Mouse (Mus musculus): Measurements from ENCODE around the gene Atp9a. TPM values are rescaled to one million over a fixed set of nuclear protein-coding genes. Genes with fewer than 3 reads are reported as not detected.
A peak's percentile ranks its signal among the peaks of the same experiment; 100 is the strongest.

The Atp9a gene
- total RNA-seq, 1 experiment, result 41.5 TPM

GRCm38 (mm10) chr2:168728045-168728444 is 14.2 kb downstream of the Atp9a start:
- H3K4me3 ChIP-seq (ENCODE audit: insufficient read depth in 1 of 2, low read depth in 1 of 2, low read length in 2 of 2, poor library complexity in 1 of 2, severe bottlenecking in 1 of 2), result no peak overlapping the region
- no peak for TF ChIP-seq ZC3H11A (IDR thresholded peaks at IDR 0.05; ENCODE audit: borderline replicate concordance, low read depth, low read length)
- no peak for TF ChIP-seq HCFC1 (IDR thresholded peaks at IDR 0.05; ENCODE audit: borderline replicate concordance, insufficient read depth, low read length)
- no peak for TF ChIP-seq MAFK (IDR thresholded peaks at IDR 0.05; ENCODE audit: insufficient read depth, low read depth, low read length)
- no peak for TF ChIP-seq CHD2 (IDR thresholded peaks at IDR 0.05; ENCODE audit: low read depth, low read length)
- TF ChIP-seq ZNF384 (IDR thresholded peaks at IDR 0.05; ENCODE audit: low read depth, low read length), result no peak
- no peak overlapping the region for H3K9ac ChIP-seq (ENCODE audit: insufficient read depth, low read depth, low read length, poor library complexity, severe bottlenecking)
- DNase-seq (ENCODE audit: low read depth, low spot score), result no peak
- peaks cover 0 to 6% of the 10 kb centered on the region in 2 experiments; a peak in 1 of 4 replicates for H3K4me1 ChIP-seq (ENCODE audit: control insufficient read depth in 2 of 2, insufficient read depth in 2 of 2, low read length in 2 of 2, poor library complexity in 1 of 2)
- in situ Hi-C loops (cut with MboI; ENCODE audit: low sequenced_read_pairs in 2 of 2, unreplicated experiment in 2 of 2), result no loop called here
- H3K36me3 ChIP-seq (ENCODE audit: control insufficient read depth, insufficient read depth, low read length, poor library complexity, severe bottlenecking), result no peaks in the 10 kb centered on the region
- H3K9me3 ChIP-seq (ENCODE audit: control insufficient read depth, insufficient read depth, low read depth, low read length), result no peaks in the 10 kb centered on the region
- no peak overlapping the region for H3K27ac ChIP-seq (ENCODE audit: insufficient read depth, low read depth, low read length, poor library complexity, severe bottlenecking)

DNA sequence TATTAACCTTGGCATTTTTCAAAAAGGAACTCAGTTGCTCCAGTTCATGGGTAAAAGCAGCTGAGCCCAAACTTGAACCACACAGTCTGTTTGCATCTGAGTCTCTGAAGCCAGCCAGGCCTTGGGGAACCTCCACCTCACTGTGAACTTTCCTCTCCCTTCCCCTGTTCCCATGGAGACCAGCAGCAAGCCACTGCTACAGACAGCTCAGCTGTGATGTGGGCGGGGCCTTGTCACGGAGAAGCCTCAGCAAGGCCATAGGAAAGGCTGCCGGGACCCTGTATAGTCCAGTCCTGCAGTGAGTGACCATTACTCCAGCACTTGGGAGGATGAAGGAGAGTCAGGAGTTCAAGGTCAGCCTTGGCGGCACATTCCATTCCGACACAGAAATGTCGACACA is 16.2 kb downstream of the Atp9a start:
- H3K4me1 ChIP-seq (ENCODE audit: control insufficient read depth in 2 of 2, insufficient read depth in 2 of 2, low read length in 2 of 2, poor library complexity in 1 of 2), result peaks cover 0 to 5% of the 10 kb centered on the region in 2 experiments; a peak in 2 of 4 replicates
- no peaks in the 10 kb centered on the region for H3K36me3 ChIP-seq (ENCODE audit: control insufficient read depth, insufficient read depth, low read length, poor library complexity, severe bottlenecking)
- H3K9ac ChIP-seq (ENCODE audit: insufficient read depth, low read depth, low read length, poor library complexity, severe bottlenecking), result no peak overlapping the region
- no peak for DNase-seq (ENCODE audit: low read depth, low spot score)
- in situ Hi-C loops (cut with MboI; ENCODE audit: low sequenced_read_pairs in 2 of 2, unreplicated experiment in 2 of 2), result no loop called here
- no peak overlapping the region for H3K4me3 ChIP-seq (ENCODE audit: insufficient read depth in 1 of 2, low read depth in 1 of 2, low read length in 2 of 2, poor library complexity in 1 of 2, severe bottlenecking in 1 of 2)
- no peak overlapping the region for H3K27ac ChIP-seq (ENCODE audit: insufficient read depth, low read depth, low read length, poor library complexity, severe bottlenecking)
- no peaks in the 10 kb centered on the region for H3K9me3 ChIP-seq (ENCODE audit: control insufficient read depth, insufficient read depth, low read depth, low read length)
- TF ChIP-seq ZNF384 (IDR thresholded peaks at IDR 0.05; ENCODE audit: low read depth, low read length) (no peak), CHD2 (IDR thresholded peaks at IDR 0.05; ENCODE audit: low read depth, low read length) (no peak), ZC3H11A (IDR thresholded peaks at IDR 0.05; ENCODE audit: borderline replicate concordance, low read depth, low read length) (no peak), HCFC1 (IDR thresholded peaks at IDR 0.05; ENCODE audit: borderline replicate concordance, insufficient read depth, low read length) (no peak)

GRCm38 (mm10) chr2:168721313-168721712 is 20.9 kb downstream of the Atp9a start:
- in situ Hi-C loops (cut with MboI; ENCODE audit: low sequenced_read_pairs in 2 of 2, unreplicated experiment in 2 of 2), result no loop called here
- TF ChIP-seq ZC3H11A (IDR thresholded peaks at IDR 0.05; ENCODE audit: borderline replicate concordance, low read depth, low read length) (no peak), ZNF384 (IDR thresholded peaks at IDR 0.05; ENCODE audit: low read depth, low read length) (no peak), CHD2 (IDR thresholded peaks at IDR 0.05; ENCODE audit: low read depth, low read length) (no peak), MAFK (IDR thresholded peaks at IDR 0.05; ENCODE audit: insufficient read depth, low read depth, low read length) (no peak), HCFC1 (IDR thresholded peaks at IDR 0.05; ENCODE audit: borderline replicate concordance, insufficient read depth, low read length) (no peak)
- no peaks in the 10 kb centered on the region for H3K36me3 ChIP-seq (ENCODE audit: control insufficient read depth, insufficient read depth, low read length, poor library complexity, severe bottlenecking)
- 0 out of 2 replicates have a peak overlapping the region, but pooled peaks have one; percentile 55 for H3K9ac ChIP-seq (ENCODE audit: insufficient read depth, low read depth, low read length, poor library complexity, severe bottlenecking)
- no peak overlapping the region for H3K4me3 ChIP-seq (ENCODE audit: insufficient read depth in 1 of 2, low read depth in 1 of 2, low read length in 2 of 2, poor library complexity in 1 of 2, severe bottlenecking in 1 of 2)
- no peak for DNase-seq (ENCODE audit: low read depth, low spot score)
- H3K27ac ChIP-seq (ENCODE audit: insufficient read depth, low read depth, low read length, poor library complexity, severe bottlenecking), result no peak overlapping the region
- no peaks in the 10 kb centered on the region for H3K9me3 ChIP-seq (ENCODE audit: control insufficient read depth, insufficient read depth, low read depth, low read length)
- H3K4me1 ChIP-seq (ENCODE audit: control insufficient read depth in 2 of 2, insufficient read depth in 2 of 2, low read length in 2 of 2, poor library complexity in 1 of 2), result peaks cover 0 to 12% of the 10 kb centered on the region in 2 experiments; a peak in 2 of 4 replicates

DNA sequence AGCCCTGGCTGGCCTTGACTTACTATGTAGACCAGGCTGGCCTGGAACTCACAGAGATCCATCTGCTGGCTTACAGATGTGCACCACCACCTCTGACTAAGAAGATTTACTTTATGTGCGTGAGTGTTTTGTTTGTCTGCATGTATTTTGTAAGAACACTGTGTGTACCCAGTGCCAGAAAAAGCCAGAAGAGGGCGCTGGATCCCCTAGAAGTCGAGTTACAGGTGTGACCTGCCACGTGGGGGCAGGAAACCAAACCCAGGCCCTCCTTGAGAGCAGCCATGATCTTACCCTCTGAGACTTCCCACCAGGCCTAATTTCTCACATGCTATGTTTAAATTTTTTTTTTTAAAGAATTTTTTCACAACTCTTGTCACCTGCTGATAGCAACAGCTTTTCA is 22.5 kb downstream of the Atp9a start:
- TF ChIP-seq CHD2 (IDR thresholded peaks at IDR 0.05; ENCODE audit: low read depth, low read length), result no peak
- TF ChIP-seq ZNF384 (IDR thresholded peaks at IDR 0.05; ENCODE audit: low read depth, low read length), result no peak
- no peak for TF ChIP-seq ZC3H11A (IDR thresholded peaks at IDR 0.05; ENCODE audit: borderline replicate concordance, low read depth, low read length)
- TF ChIP-seq MAFK (IDR thresholded peaks at IDR 0.05; ENCODE audit: insufficient read depth, low read depth, low read length), result no peak
- TF ChIP-seq HCFC1 (IDR thresholded peaks at IDR 0.05; ENCODE audit: borderline replicate concordance, insufficient read depth, low read length), result no peak
- Histone ChIP-seq H3K9me3 (ENCODE audit: control insufficient read depth, insufficient read depth, low read depth, low read length) (no peaks in the 10 kb centered on the region), H3K27ac (ENCODE audit: insufficient read depth, low read depth, low read length, poor library complexity, severe bottlenecking) (no peak overlapping the region), H3K4me3 (ENCODE audit: insufficient read depth in 1 of 2, low read depth in 1 of 2, low read length in 2 of 2, poor library complexity in 1 of 2, severe bottlenecking in 1 of 2) (no peak overlapping the region), H3K9ac (ENCODE audit: insufficient read depth, low read depth, low read length, poor library complexity, severe bottlenecking) (no peak overlapping the region), H3K4me1 (ENCODE audit: control insufficient read depth in 2 of 2, insufficient read depth in 2 of 2, low read length in 2 of 2, poor library complexity in 1 of 2) (peaks cover 0 to 12% of the 10 kb centered on the region in 2 experiments; a peak in 2 of 4 replicates), H3K36me3 (ENCODE audit: control insufficient read depth, insufficient read depth, low read length, poor library complexity, severe bottlenecking) (no peaks in the 10 kb centered on the region)
- DNase-seq (ENCODE audit: low read depth, low spot score), result peak; percentile 59
- in situ Hi-C loops (cut with MboI; ENCODE audit: low sequenced_read_pairs in 2 of 2, unreplicated experiment in 2 of 2), result no loop called here

DNA sequence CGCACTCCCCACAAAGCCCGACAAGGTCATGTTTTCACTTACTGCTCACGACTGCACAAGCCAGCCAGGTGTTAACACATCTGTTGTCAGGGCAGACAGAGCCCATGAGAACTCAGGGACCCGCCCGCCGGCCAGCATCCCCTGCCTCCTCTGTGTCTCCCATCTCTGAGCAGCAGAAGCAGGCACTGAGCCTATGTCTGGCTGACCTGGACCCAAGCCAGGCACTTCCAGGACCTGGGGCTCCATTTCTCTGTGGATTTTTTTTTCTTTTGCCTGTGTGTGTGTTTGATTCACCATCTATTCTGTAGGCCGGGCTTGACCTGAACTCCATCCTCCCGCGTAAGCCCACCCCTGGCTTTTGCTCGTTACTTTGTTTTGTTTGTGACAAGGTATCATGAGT is 23.5 kb downstream of the Atp9a start:
- H3K4me1 ChIP-seq (ENCODE audit: control insufficient read depth in 2 of 2, insufficient read depth in 2 of 2, low read length in 2 of 2, poor library complexity in 1 of 2), result peaks cover 0 to 12% of the 10 kb centered on the region in 2 experiments; a peak in 2 of 4 replicates
- H3K27ac ChIP-seq (ENCODE audit: insufficient read depth, low read depth, low read length, poor library complexity, severe bottlenecking), result no peak overlapping the region
- H3K36me3 ChIP-seq (ENCODE audit: control insufficient read depth, insufficient read depth, low read length, poor library complexity, severe bottlenecking), result no peaks in the 10 kb centered on the region
- H3K9ac ChIP-seq (ENCODE audit: insufficient read depth, low read depth, low read length, poor library complexity, severe bottlenecking), result no peak overlapping the region
- H3K9me3 ChIP-seq (ENCODE audit: control insufficient read depth, insufficient read depth, low read depth, low read length), result no peaks in the 10 kb centered on the region
- TF ChIP-seq ZNF384 (IDR thresholded peaks at IDR 0.05; ENCODE audit: low read depth, low read length), result no peak
- TF ChIP-seq CHD2 (IDR thresholded peaks at IDR 0.05; ENCODE audit: low read depth, low read length), result no peak
- TF ChIP-seq MAFK (IDR thresholded peaks at IDR 0.05; ENCODE audit: insufficient read depth, low read depth, low read length), result no peak
- TF ChIP-seq ZC3H11A (IDR thresholded peaks at IDR 0.05; ENCODE audit: borderline replicate concordance, low read depth, low read length), result no peak
- no peak for TF ChIP-seq HCFC1 (IDR thresholded peaks at IDR 0.05; ENCODE audit: borderline replicate concordance, insufficient read depth, low read length)
- in situ Hi-C loops (cut with MboI; ENCODE audit: low sequenced_read_pairs in 2 of 2, unreplicated experiment in 2 of 2), result no loop called here
- no peak for DNase-seq (ENCODE audit: low read depth, low spot score)
- H3K4me3 ChIP-seq (ENCODE audit: insufficient read depth in 1 of 2, low read depth in 1 of 2, low read length in 2 of 2, poor library complexity in 1 of 2, severe bottlenecking in 1 of 2), result no peak overlapping the region
